Mouse (Mus musculus) kidney, adult 18-20 months (tissue): ENCODE measurements at regions not wholly inside any gene's neighbourhood (a gene's known extent, or its start where the extent isn't known, plus 50 kb on each side); places are given as distances from the start of the nearest gene placed in this dataset.

Experiments used
- DNase-seq: peaks from one replicate; pipeline ENCODE4 v3.0.0; 2021

DNA sequence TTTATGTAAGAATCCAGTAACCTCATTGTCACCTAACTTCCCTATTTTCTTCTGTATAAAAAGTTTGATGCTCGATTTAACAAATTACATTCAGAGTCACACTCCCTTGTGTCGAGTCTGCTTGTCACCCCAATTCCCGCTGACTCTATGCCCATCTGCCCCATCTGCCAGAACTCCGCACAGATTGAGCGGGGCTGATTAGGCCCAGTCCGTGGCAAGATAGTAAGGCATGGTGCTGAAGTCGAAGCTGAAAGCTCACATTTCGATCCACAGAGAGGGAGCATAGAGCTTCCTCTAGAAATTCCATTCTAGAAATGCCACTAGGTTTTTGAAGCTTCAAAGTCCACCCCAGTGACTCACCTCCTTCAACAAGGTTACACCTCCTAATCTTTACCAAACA, 210.7 kb upstream of the Akirin2 start:
- DNase-seq, result no peak

DNA sequence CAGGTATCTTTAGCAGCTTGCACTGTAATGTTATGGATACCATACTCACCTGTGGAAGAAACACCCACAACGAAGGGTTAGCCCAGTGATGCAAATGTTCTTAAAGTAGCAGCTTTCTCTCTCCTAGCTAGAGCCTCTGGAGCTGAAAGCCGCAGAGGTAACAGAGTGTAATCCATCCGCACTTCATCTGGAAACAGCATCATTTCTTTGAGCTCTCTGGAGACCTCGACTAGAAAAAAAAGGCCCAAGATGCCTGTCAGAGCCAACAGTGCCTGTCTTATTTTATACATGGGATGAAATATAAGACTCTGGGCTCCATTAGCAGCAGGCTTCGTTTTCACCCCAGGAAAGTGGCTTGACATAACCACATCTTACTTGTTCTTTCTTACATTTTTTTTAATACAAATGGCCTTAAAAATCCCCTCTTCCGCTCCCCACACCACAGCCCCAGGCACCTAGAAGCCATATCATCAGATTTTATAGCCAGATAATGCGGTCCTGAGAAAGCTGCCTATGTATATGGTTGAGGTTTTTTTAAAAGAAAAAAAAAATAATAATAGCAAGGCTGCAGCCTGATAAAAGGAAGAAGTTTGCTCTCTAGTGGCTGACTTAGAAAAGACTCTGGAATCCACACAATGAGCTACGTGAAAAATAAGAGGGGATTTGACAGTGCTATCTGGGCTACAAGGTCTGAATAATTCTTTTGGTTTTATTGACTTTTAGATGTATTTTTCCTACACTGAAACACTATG, 179.3 kb upstream of the Akirin2 start:
- no peak for DNase-seq

GRCm38 (mm10) chr4:34386338-34386967, 164.3 kb upstream of the Akirin2 start:
- no peak for DNase-seq

DNA sequence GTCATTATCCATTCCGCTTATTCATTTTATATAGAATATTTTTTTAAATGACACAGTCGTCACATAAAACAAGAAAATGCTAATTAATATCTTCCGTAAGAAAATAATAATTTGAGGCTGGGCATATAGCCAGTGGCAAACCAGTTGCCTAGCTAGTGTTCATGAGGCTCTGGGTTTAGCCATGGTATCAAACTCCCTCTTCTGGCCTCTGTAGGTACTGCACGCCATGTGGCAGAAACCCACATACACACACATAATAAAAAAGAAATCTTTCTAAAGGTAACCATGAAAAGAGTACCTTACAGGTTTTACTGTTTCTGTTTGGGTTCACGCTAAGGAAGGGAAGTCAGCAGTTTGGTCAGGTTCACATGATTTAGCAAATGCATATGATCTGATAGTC, 159.2 kb upstream of the Akirin2 start:
- no peak for DNase-seq

- no peak for DNase-seq
These were observed 147.7 kb upstream of the Akirin2 start for GRCm38 (mm10) chr4:34403061-34403460.

- no peak for DNase-seq
These were observed 143.6 kb upstream of the Akirin2 start for GRCm38 (mm10) chr4:34407181-34407580.

DNA sequence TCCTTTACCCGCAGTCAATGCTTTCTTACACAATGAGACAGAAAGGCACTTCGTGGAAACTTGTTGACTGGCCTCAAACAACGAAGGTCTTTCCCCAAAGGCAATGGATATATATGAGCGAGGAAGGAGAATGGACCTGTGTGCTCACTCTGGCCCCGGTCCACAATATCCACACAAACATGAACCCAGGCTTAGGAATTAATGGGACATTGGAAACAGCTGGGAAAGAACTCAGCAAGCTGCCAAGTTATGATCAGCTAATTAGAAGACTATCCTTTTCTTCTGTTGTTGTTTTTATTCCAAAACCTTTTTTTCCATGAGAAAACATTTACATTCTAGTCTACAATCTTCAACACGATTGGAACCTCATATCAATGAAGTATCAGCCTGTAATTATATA, 129.8 kb upstream of the Akirin2 start:
- DNase-seq, result no peak

GRCm38 (mm10) chr4:34424131-34424646, 126.5 kb upstream of the Akirin2 start:
- DNase-seq, result no peak

DNA sequence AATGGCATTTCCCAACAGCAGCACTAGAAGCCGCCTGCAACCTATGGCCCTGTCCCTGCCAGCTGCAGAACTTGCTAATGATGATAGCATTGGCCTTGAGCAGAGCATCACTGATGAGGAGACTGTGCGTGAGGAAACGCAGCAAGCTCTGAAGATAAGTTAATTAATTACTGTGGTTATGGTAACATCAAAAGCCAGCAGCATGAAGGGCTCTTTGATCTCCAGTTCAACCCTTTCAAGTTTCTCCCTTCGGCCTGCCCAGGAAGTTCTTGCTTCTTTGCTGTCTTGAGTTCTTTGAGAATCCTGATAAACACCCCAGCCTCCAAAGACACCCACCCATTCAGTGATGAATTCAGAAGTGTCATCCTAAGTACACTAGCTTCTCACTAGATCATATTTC, 121.7 kb upstream of the Akirin2 start:
- DNase-seq, result no peak

DNA sequence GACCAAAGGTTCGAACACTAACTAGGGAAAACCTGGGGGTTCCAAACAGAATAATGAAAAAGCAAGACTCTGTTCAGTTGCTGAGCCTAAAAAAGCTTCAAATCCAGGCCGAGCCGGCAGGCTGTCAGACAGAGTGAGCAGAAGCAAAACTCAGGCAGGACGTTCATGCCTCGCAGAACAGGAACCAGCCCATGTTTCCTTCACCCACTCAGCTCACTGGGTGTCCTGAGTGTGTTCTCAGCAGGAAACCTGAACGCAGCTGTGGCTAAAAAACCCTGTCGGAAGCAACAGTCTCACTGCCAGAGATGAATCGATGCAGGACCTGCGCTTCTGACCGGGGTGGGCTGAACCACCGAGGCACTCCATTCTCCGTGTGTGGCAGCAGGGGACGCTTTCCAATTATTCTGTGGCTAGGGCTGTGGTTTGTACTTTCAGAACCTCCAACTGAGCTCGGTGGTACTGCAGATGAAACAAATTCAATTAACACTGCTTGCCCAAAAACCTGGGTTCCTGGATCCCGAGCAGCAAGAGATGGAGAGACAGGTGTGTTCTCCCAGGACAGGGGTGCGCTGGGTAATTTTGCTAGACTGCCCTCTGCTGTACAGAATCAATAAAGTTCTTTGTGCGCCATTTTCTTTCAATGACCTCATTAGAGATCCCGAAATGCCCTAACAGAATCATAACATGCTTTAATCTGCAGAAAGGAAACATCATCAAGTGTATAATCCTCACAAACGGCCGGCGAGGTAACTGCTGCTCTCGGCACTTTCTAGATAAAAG, 121.1 kb upstream of the Akirin2 start:
- no peak for DNase-seq

DNA sequence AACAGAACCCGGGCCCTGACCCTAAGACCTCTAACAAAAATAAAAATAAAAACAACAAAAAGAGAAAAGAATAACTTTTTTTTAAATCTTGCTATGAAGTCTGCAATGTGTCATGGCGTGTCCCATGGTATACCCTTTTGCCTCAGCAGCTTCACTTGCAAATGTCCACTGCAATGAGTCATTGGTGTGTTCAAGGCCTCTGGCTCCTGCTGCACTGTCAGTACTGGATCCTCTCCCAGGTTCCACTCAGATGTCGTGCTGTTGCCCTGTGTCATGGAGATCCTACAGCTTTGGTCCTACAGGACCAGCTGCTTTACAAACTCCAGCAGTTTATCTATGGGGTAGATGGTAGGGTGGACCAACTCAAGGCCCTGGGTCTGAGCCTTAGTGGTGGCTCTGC, 113.4 kb upstream of the Akirin2 start:
- no peak for DNase-seq

DNA sequence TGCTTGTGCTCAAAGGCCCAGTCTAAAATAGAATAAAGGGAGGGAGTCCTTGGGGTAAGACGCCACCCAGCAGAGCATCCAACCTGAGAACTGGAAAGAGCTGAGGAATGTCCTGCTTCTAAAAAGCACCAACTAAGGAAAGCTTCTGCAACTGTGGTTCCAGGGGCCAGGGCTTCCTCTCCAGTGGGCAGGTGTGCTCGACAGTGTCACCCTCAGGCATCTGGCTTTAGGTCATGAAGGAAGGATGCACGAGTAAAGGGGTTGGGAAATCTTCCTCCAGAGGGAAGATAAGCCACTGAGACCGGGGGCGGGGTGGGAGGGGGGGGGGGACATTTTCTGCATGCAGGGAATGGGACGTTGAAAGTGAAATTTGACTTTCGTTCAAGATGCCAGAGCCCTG, 101.2 kb upstream of the Akirin2 start:
- DNase-seq, result no peak

DNA sequence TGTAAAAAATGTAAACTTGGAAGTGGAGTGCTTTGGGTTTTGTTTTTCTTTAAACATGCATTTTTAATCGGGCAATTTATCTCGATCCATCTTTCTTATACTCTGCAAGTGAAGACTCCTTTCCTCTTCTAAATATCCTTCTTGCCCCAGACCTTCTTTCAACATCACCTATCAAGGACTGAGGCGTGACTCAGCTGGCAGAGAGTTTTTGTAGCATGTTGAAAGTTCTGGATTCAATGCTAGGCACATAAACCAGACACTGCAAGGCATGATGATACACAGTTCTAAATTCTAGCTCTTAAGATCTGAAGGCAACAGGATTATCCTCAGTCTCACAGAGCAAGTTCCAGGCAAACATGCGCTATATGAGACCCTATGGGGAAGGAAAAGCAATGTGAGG, 88.1 kb upstream of the Akirin2 start:
- DNase-seq, result no peak

DNA sequence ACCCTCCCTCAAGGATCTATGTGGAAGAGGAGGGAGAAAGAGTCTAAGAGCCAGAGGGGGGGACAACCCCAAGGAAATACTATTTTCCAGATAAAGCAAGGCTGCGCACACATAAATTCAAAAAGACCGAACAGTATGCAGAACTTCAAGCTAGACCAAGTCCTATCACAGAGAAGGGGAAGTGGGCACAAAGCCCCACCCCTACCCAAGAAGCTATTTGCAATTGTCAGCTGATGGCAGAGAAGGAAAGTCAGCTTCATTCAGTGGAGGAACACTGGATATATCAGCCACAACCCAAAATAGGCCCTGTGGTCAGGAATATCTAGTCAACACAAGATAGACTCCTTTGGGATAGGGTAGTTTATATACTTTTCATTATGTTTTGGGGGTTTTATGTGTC, 84.9 kb upstream of the Akirin2 start:
- DNase-seq, result no peak

GRCm38 (mm10) chr4:34466309-34466708, 84.4 kb upstream of the Akirin2 start:
- DNase-seq, result peak; percentile 38

- no peak for DNase-seq
These were observed 82.6 kb upstream of the Akirin2 start for GRCm38 (mm10) chr4:34468096-34468495.

GRCm38 (mm10) chr4:34475792-34476448, 74.8 kb upstream of the Akirin2 start:
- DNase-seq, result no peak

DNA sequence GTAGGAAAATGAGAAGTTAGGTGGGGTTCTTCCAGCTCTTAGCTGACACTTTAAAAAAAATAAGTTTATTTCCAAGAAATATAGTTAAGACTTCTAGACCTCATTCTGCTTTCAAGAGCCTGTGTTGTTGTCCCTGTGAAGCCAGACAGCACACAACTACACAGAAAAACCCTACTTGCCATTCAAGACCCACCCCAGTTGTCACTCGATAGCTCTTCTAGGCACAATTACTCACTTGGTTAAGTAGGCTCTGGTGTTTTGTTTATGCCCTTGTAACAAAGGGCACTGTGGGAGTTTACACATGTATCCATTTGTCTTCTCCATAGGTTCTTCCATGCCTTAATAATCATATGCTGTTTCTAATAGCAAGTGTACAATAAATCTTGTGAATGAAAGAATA, 66.5 kb upstream of the Akirin2 start:
- DNase-seq, result no peak

- DNase-seq, result no peak
These were observed 65.2 kb upstream of the Akirin2 start for GRCm38 (mm10) chr4:34485574-34485973.

- no peak for DNase-seq
These were observed 55.6 kb upstream of the Akirin2 start for GRCm38 (mm10) chr4:34494961-34495723.

DNA sequence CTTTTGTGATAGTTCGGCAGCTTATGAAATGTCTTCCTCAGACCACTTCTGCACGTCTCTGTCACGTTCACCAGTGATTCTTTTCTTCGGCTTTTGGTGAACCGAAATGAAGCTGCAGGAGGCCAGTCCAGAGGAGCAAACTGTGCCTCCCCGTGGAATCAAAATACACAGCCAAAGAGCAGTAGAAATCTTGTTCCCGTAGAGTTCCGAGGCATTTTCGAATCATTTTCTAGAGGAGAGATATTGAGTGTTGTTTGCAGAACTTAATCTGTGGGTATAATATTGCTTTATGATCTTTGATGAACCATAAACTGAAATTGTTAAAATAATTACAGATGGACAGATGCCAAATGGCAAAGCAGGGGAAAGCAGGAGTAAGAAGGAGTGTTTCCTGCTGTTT, 52.4 kb upstream of the Akirin2 start:
- DNase-seq, result no peak

DNA sequence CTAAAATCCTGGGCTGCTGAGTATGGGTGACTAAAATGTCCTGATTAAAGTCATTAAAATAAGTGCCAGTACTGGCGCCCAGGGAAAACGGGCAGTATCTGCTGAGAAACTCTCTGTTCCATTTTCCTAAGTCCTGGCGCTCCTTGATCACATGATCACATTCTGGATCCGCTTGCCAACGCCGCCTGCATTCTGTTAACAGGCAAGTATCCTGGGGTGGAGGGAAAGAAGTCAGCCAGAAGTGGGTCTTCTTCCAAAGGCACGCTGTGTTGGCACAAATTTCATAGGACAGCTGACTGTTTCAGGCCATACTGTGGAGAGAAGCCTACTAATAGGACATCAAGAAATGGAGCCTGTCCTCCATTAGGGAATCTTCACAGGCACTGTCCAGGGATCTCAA, 52.0 kb upstream of the Akirin2 start:
- no peak for DNase-seq

DNA sequence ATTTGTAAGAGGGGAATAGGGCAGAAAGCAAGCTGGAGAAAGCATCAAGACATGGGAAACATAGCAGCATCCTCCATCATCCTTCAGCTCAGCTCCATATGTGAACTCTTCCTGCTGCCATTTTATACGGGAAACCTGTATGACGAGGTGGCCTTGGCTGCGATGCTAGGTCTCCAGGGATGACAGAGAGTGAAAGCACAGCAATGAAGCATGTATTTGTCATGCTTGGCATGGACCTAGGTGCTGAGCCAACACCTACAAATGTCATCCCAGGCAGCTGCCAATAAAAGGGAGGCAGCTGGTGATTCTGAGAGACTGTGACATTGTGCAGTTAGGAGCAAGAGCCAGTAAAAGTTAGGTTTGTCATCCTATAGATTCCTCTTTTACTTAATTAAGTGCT, 51.0 kb upstream of the Akirin2 start:
- DNase-seq, result no peak
